Mouse (Mus musculus): Measurements from ENCODE around the gene Rgs6. TPM values are rescaled to one million over a fixed set of nuclear protein-coding genes. Genes with fewer than 3 reads are reported as not detected.

The Rgs6 gene
- total and polyA plus RNA-seq, 3 experiments: 7.3 to 12.6 (median 10.2) TPM

- no peaks in the 10 kb centered on the region for H3K36me3 ChIP-seq (ENCODE audit: control insufficient read depth, insufficient read depth, low read length)
- H3K79me2 ChIP-seq (replicated peaks; ENCODE audit: control insufficient read depth, insufficient read depth, low read length): no peaks in the 10 kb centered on the region
- 21% methylated on average over 4 of the region's 4 CpGs for WGBS
- no peak overlapping the region for H3K9ac ChIP-seq (ENCODE audit: low read depth, low read length)
- DNase-seq: no peak
- TF ChIP-seq EP300 (IDR thresholded peaks at IDR 0.05; ENCODE audit: insufficient read depth, low read depth, low read length): no peak
- no peak for TF ChIP-seq CTCF (IDR thresholded peaks at IDR 0.05)
- TF ChIP-seq POLR2A (IDR thresholded peaks at IDR 0.05; ENCODE audit: insufficient read depth, low read depth, low read length): no peak
- intact Hi-C loops (cut with DNase I): no loop called here
- H3K27me3 ChIP-seq (ENCODE audit: control insufficient read depth, insufficient read depth, low read length): no peaks in the 10 kb centered on the region
- no peak overlapping the region for H3K27ac ChIP-seq
- peaks cover 8% of the 10 kb centered on the region for H3K4me1 ChIP-seq (ENCODE audit: control insufficient read depth, insufficient read depth, low read length)
- no peak overlapping the region for H3K4me3 ChIP-seq
Measured at GRCm38 (mm10) chr12:83044621-83044990, 456.5 kb downstream of the Rgs6 start.

- Histone ChIP-seq H3K4me1 (ENCODE audit: control insufficient read depth, insufficient read depth, low read length) (peaks cover 6% of the 10 kb centered on the region), H3K9ac (ENCODE audit: low read depth, low read length) (no peak overlapping the region), H3K27me3 (ENCODE audit: control insufficient read depth, insufficient read depth, low read length) (no peaks in the 10 kb centered on the region), H3K79me2 (replicated peaks; ENCODE audit: control insufficient read depth, insufficient read depth, low read length) (no peaks in the 10 kb centered on the region), H3K27ac (no peak overlapping the region), H3K4me3 (no peak overlapping the region), H3K36me3 (ENCODE audit: control insufficient read depth, insufficient read depth, low read length) (no peaks in the 10 kb centered on the region)
- no peak for TF ChIP-seq EP300 (IDR thresholded peaks at IDR 0.05; ENCODE audit: insufficient read depth, low read depth, low read length)
- no peak for TF ChIP-seq POLR2A (IDR thresholded peaks at IDR 0.05; ENCODE audit: insufficient read depth, low read depth, low read length)
- TF ChIP-seq CTCF (IDR thresholded peaks at IDR 0.05): no peak
- intact Hi-C loops (cut with DNase I): no loop called here
- WGBS: 25% methylated on average over 12 of the region's 12 CpGs
- DNase-seq: peak; percentile 36 to 41
Measured at GRCm38 (mm10) chr12:83045001-83045531, 457.0 kb downstream of the Rgs6 start.

GRCm38 (mm10) chr12:83046734-83047133 lies 458.6 kb downstream of the Rgs6 start:
- Histone ChIP-seq H3K79me2 (replicated peaks; ENCODE audit: control insufficient read depth, insufficient read depth, low read length) (no peaks in the 10 kb centered on the region), H3K27me3 (ENCODE audit: control insufficient read depth, insufficient read depth, low read length) (no peaks in the 10 kb centered on the region), H3K4me1 (ENCODE audit: control insufficient read depth, insufficient read depth, low read length) (peaks cover 6% of the 10 kb centered on the region), H3K9ac (ENCODE audit: low read depth, low read length) (no peak overlapping the region), H3K36me3 (ENCODE audit: control insufficient read depth, insufficient read depth, low read length) (no peaks in the 10 kb centered on the region), H3K4me3 (no peak overlapping the region), H3K27ac (no peak overlapping the region)
- intact Hi-C loops (cut with DNase I): no loop called here
- WGBS: 94% methylated on average over 9 of the region's 9 CpGs
- no peak for DNase-seq
- no peak for TF ChIP-seq POLR2A (IDR thresholded peaks at IDR 0.05; ENCODE audit: insufficient read depth, low read depth, low read length)

GRCm38 (mm10) chr12:83047710-83048109 lies 459.6 kb downstream of the Rgs6 start:
- 52% methylated on average over 7 of the region's 7 CpGs for WGBS
- H3K4me3 ChIP-seq: no peak overlapping the region

GRCm38 (mm10) chr12:83050514-83050913 lies 462.4 kb downstream of the Rgs6 start:
- H3K36me3 ChIP-seq (ENCODE audit: control insufficient read depth, insufficient read depth, low read length): no peaks in the 10 kb centered on the region
- TF ChIP-seq CTCF (IDR thresholded peaks at IDR 0.05): no peak
- no peak for TF ChIP-seq EP300 (IDR thresholded peaks at IDR 0.05; ENCODE audit: insufficient read depth, low read depth, low read length)
- TF ChIP-seq POLR2A (IDR thresholded peaks at IDR 0.05; ENCODE audit: insufficient read depth, low read depth, low read length): no peak
- no peaks in the 10 kb centered on the region for H3K79me2 ChIP-seq (replicated peaks; ENCODE audit: control insufficient read depth, insufficient read depth, low read length)
- H3K4me1 ChIP-seq (ENCODE audit: control insufficient read depth, insufficient read depth, low read length): no peaks in the 10 kb centered on the region
- no peaks in the 10 kb centered on the region for H3K27me3 ChIP-seq (ENCODE audit: control insufficient read depth, insufficient read depth, low read length)
- WGBS: 74% methylated on average over 8 of the region's 8 CpGs
- no peak for DNase-seq
- no peak overlapping the region for H3K27ac ChIP-seq
- no peak overlapping the region for H3K9ac ChIP-seq (ENCODE audit: low read depth, low read length)
- intact Hi-C loops (cut with DNase I): no loop called here
- no peak overlapping the region for H3K4me3 ChIP-seq

More at GRCm38 (mm10) chr12:83047710-83048109, 459.6 kb downstream of the Rgs6 start:
- Histone ChIP-seq H3K27ac (no peak overlapping the region), H3K36me3 (ENCODE audit: control insufficient read depth, insufficient read depth, low read length) (no peaks in the 10 kb centered on the region), H3K9ac (ENCODE audit: low read depth, low read length) (no peak overlapping the region), H3K27me3 (ENCODE audit: control insufficient read depth, insufficient read depth, low read length) (no peaks in the 10 kb centered on the region), H3K4me1 (ENCODE audit: control insufficient read depth, insufficient read depth, low read length) (peaks cover 6% of the 10 kb centered on the region), H3K79me2 (replicated peaks; ENCODE audit: control insufficient read depth, insufficient read depth, low read length) (no peaks in the 10 kb centered on the region)
- TF ChIP-seq EP300 (IDR thresholded peaks at IDR 0.05; ENCODE audit: insufficient read depth, low read depth, low read length): no peak
- TF ChIP-seq CTCF (IDR thresholded peaks at IDR 0.05): no peak
- no peak for TF ChIP-seq POLR2A (IDR thresholded peaks at IDR 0.05; ENCODE audit: insufficient read depth, low read depth, low read length)
- no peak for DNase-seq
- intact Hi-C loops (cut with DNase I): no loop called here

GRCm38 (mm10) chr12:83052391-83052790 lies 464.3 kb downstream of the Rgs6 start:
- WGBS: 42% methylated on average over 4 of the region's 4 CpGs
- DNase-seq: no peak
- Histone ChIP-seq H3K4me3 (no peak overlapping the region), H3K4me1 (ENCODE audit: control insufficient read depth, insufficient read depth, low read length) (no peaks in the 10 kb centered on the region), H3K79me2 (replicated peaks; ENCODE audit: control insufficient read depth, insufficient read depth, low read length) (no peaks in the 10 kb centered on the region), H3K27ac (no peak overlapping the region), H3K9ac (ENCODE audit: low read depth, low read length) (no peak overlapping the region), H3K27me3 (ENCODE audit: control insufficient read depth, insufficient read depth, low read length) (no peaks in the 10 kb centered on the region), H3K36me3 (ENCODE audit: control insufficient read depth, insufficient read depth, low read length) (no peaks in the 10 kb centered on the region)
- intact Hi-C loops (cut with DNase I): no loop called here
- TF ChIP-seq POLR2A (IDR thresholded peaks at IDR 0.05; ENCODE audit: insufficient read depth, low read depth, low read length) (no peak), EP300 (IDR thresholded peaks at IDR 0.05; ENCODE audit: insufficient read depth, low read depth, low read length) (no peak), CTCF (IDR thresholded peaks at IDR 0.05) (no peak)

Measured in heart, adult 2 months (tissue).